Mouse (Mus musculus) kidney, embryonic 14.5 days (tissue): ENCODE data around the gene Sh3bgrl. TPM values are rescaled to one million over a fixed set of nuclear protein-coding genes. Genes with fewer than 3 reads are reported as not detected.

Experiments
- ATAC-seq: fragments of 200-750 bp; cut with Nextera tagmentation; 2 replicates; pipeline ENCODE4 v1.8.0; 2017; ENCODE audit warnings: moderate number of reproducible peaks, mild to moderate bottlenecking, moderate TSS enrichment, moderate library complexity; ENCODE audit not compliant: low FRiP score, low TSS enrichment
- H3K27ac ChIP-seq: fragments of 300-500 bp; sonication (generic); 2 replicates; pipeline ENCODE4 v1.5.1; 2014; ENCODE audit warnings: low read depth, mild to moderate bottlenecking, low read length, moderate library complexity, mixed read lengths
- H3K27me3 ChIP-seq: fragments of 300-500 bp; sonication (generic); 2 replicates; pipeline ENCODE4 v1.6.1; 2014; ENCODE audit warnings: mild to moderate bottlenecking, low read length; ENCODE audit not compliant: control insufficient read depth, insufficient read depth
- H3K36me3 ChIP-seq: fragments of 300-500 bp; sonication (generic); 2 replicates; pipeline ENCODE4 v1.6.1; 2014; ENCODE audit warnings: low read length, mixed read lengths; ENCODE audit not compliant: control insufficient read depth, insufficient read depth
- H3K4me1 ChIP-seq: fragments of 300-500 bp; sonication (generic); 2 replicates; pipeline ENCODE4 v1.6.1; 2014; ENCODE audit warnings: low read length, mixed read lengths; ENCODE audit not compliant: control insufficient read depth, insufficient read depth
- H3K4me2 ChIP-seq: fragments of 300-500 bp; sonication (generic); replicated peaks from 2 replicates; pipeline ENCODE4 v1.6.1; 2014; ENCODE audit warnings: low read depth, mild to moderate bottlenecking, low read length
- H3K4me3 ChIP-seq: fragments of 300-500 bp; sonication (generic); 2 replicates; pipeline ENCODE4 v1.5.1; 2014; ENCODE audit warnings: mild to moderate bottlenecking, low read length
- H3K9ac ChIP-seq: fragments of 300-500 bp; sonication (generic); 2 replicates; pipeline ENCODE4 v1.6.1; 2014; ENCODE audit warnings: low read depth, mild to moderate bottlenecking, low read length, moderate library complexity
- H3K9me3 ChIP-seq: fragments of 300-500 bp; sonication (generic); 2 replicates; pipeline ENCODE4 v1.6.1; 2016; ENCODE audit warnings: low read length; ENCODE audit not compliant: control insufficient read depth
- WGBS: fragments of 180-500 bp; shearing (Covaris S2); extraction: QIAGEN DNeasy Blood & Tissue Kit; methylation state at CpG from one replicate; pipeline ENCODE4 v1.1.7; 2014; 5-methylcytosine and 5-hydroxymethylcytosine counted together
- polyA plus RNA-seq: library from polyadenylated mRNA; unstranded; fragments of >200 nt; fragmentation: Nextera tagmentation; extraction: Ambion mirVana; gene quantifications from 2 replicates; pipeline ENCODE4 v1.2.1, GENCODE M21; 2014

Sh3bgrl gene
- polyA plus RNA-seq, 1 experiment from 2014 or later = 145 TPM

- H3K27ac ChIP-seq = no peak overlapping the region
- no peak overlapping the region for H3K4me3 ChIP-seq
- H3K4me1 ChIP-seq = no peaks in the 10 kb centered on the region
- no peaks in the 10 kb centered on the region for H3K9me3 ChIP-seq
- WGBS = 83% methylated on average over 1 of the region's 1 CpGs
- H3K27me3 ChIP-seq = no peaks in the 10 kb centered on the region
- H3K4me2 ChIP-seq = no peak overlapping the region
- no peak overlapping the region for H3K9ac ChIP-seq
- ATAC-seq = no peak
- H3K36me3 ChIP-seq = no peaks in the 10 kb centered on the region
Measured at GRCm38 (mm10) chrX:109141337-109141870, 46.2 kb downstream of the Sh3bgrl start.

DNA sequence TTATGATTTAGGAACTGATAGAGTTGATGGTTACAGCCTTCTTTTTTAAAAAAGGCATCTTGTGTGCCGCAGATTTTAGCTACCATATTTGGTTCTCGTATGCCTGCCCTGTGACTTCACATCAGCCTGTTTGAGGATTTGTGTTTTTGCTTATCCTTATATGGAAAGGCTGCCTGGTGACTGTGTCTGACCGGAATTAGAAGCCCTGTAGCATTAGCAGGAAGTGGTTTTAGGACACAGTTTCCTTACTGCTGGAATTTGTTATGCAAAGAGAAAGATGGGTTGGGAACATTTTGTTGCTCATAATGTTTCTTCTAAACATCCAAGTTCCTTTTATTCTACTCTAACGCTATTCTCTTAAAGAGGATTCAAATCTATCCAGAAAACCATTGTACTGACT is 47.1 kb downstream of the Sh3bgrl start:
- Histone ChIP-seq H3K27me3 (no peaks in the 10 kb centered on the region), H3K4me2 (no peak overlapping the region), H3K27ac (no peak overlapping the region), H3K4me1 (no peaks in the 10 kb centered on the region), H3K9me3 (no peaks in the 10 kb centered on the region), H3K9ac (no peak overlapping the region), H3K4me3 (no peak overlapping the region), H3K36me3 (no peaks in the 10 kb centered on the region)
- ATAC-seq = no peak
- WGBS = 68% methylated on average over 4 of the region's 4 CpGs

DNA sequence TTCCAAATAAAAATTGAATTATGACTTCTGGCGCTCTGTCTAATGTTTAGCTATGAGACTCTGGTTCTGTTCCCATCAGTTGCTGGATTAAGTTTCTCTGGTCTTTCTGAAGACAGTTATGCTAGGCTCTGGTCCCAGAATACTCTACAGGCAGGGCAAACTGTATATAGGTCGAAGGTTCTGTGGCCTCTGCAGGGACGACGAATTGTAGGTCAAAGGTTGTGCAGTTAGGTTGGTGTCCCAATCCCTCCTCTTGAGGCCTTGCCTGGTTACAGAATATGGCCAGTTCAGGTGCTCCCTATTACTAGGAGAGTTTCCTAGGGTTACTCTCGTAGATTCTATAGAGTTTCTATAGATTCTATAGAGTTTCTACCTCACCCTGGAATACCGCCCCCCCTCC is 50.6 kb downstream of the Sh3bgrl start:
- no peak for ATAC-seq
- 86% methylated on average over 6 of the region's 6 CpGs for WGBS
- Histone ChIP-seq H3K36me3 (no peaks in the 10 kb centered on the region), H3K9me3 (no peaks in the 10 kb centered on the region), H3K27ac (no peak overlapping the region), H3K27me3 (no peaks in the 10 kb centered on the region), H3K4me3 (no peak overlapping the region), H3K4me1 (no peaks in the 10 kb centered on the region), H3K9ac (no peak overlapping the region), H3K4me2 (no peak overlapping the region)

DNA sequence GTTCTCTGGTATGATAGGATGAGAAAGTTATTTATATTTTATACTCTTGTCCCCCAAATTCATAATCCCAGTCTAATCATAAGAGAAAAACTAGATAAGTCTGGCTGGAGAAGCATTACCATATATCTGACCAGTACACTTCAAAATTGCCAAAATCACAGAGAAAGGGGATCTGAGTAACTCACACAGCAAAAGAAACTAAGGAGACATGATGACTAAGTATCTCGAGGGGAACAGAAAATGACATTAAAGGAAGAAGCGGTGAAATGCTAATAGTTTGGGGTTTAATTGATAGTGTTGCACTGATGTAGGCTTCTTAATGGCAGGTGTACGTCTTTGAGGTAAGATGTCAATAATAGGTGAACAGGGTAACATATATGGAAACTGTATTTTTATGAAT is 51.9 kb downstream of the Sh3bgrl start:
- H3K4me2 ChIP-seq = no peak overlapping the region
- ATAC-seq = no peak
- no peak overlapping the region for H3K4me3 ChIP-seq
- no peaks in the 10 kb centered on the region for H3K9me3 ChIP-seq
- no peaks in the 10 kb centered on the region for H3K27me3 ChIP-seq
- no peaks in the 10 kb centered on the region for H3K36me3 ChIP-seq
- 91% methylated on average over 3 of the region's 3 CpGs for WGBS
- no peak overlapping the region for H3K9ac ChIP-seq
- no peak overlapping the region for H3K27ac ChIP-seq
- no peaks in the 10 kb centered on the region for H3K4me1 ChIP-seq

GRCm38 (mm10) chrX:109151228-109151627 is 56.1 kb downstream of the Sh3bgrl start:
- Histone ChIP-seq H3K4me2 (no peak overlapping the region), H3K9ac (no peak overlapping the region), H3K36me3 (no peaks in the 10 kb centered on the region), H3K27ac (no peak overlapping the region), H3K4me3 (no peak overlapping the region), H3K9me3 (no peaks in the 10 kb centered on the region), H3K4me1 (no peaks in the 10 kb centered on the region), H3K27me3 (no peaks in the 10 kb centered on the region)
- ATAC-seq = no peak
- whole genome bisulfite sequencing = 88% methylated on average over 2 of the region's 2 CpGs

GRCm38 (mm10) chrX:109160326-109160725 is 65.2 kb downstream of the Sh3bgrl start:
- no peak for ATAC-seq
- no peak overlapping the region for H3K4me3 ChIP-seq
- H3K4me1 ChIP-seq = no peaks in the 10 kb centered on the region
- no peak overlapping the region for H3K9ac ChIP-seq
- 83% methylated on average over 1 of the region's 1 CpGs for WGBS
- H3K36me3 ChIP-seq = no peaks in the 10 kb centered on the region
- H3K4me2 ChIP-seq = no peak overlapping the region
- no peaks in the 10 kb centered on the region for H3K9me3 ChIP-seq
- H3K27ac ChIP-seq = no peak overlapping the region
- H3K27me3 ChIP-seq = no peaks in the 10 kb centered on the region

DNA sequence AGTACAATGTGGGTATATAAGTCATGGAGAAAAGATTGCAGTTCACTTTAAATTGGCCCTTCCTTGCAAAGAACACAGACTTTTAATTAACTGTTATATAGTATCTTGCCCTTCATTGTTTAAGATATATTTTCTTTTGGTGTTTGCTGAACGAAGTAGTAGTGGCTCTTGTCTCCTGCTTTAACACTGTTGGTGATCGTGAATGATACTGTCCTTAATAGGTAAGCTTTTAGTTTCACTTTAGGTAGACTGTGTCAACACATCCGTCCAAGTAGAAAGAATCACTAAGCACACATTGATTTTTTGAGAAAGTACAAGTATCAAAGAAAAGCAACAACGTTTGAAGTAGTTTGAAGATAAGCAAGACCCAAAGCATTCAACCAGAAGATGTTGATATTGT is 65.7 kb downstream of the Sh3bgrl start:
- 78% methylated on average over 4 of the region's 4 CpGs for WGBS
- Histone ChIP-seq H3K27me3 (no peaks in the 10 kb centered on the region), H3K36me3 (no peaks in the 10 kb centered on the region), H3K4me2 (no peak overlapping the region), H3K4me3 (no peak overlapping the region), H3K4me1 (no peaks in the 10 kb centered on the region), H3K9me3 (no peaks in the 10 kb centered on the region), H3K9ac (no peak overlapping the region), H3K27ac (no peak overlapping the region)
- ATAC-seq = no peak

DNA sequence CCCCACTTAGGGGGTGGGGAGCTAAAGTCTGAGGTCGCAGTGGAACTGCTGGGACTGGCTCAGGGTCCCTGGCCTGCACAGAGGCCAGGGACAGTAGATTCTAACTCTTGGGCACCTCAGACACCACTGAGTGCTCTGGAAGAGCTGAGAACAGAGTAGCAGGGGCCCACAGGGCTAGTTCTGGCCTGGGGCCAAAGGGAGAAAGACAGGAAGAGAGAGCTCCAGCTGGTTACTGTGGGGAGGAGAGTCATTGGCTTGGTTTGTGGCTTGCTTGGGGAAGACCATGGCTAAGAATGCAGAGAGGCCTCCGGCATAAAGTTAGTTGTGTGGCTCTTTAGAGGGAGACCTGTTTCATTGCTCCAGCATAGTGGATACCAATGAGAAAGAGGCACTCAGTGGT is 79.9 kb downstream of the Sh3bgrl start:
- H3K36me3 ChIP-seq = no peaks in the 10 kb centered on the region
- H3K4me3 ChIP-seq = no peak overlapping the region
- H3K9ac ChIP-seq = no peak overlapping the region
- no peaks in the 10 kb centered on the region for H3K4me1 ChIP-seq
- H3K27me3 ChIP-seq = no peaks in the 10 kb centered on the region
- no peak overlapping the region for H3K4me2 ChIP-seq
- no peaks in the 10 kb centered on the region for H3K9me3 ChIP-seq
- no peak overlapping the region for H3K27ac ChIP-seq
- no peak for ATAC-seq
- 54% methylated on average over 2 of the region's 2 CpGs for WGBS

GRCm38 (mm10) chrX:109175470-109175869 is 80.3 kb downstream of the Sh3bgrl start:
- ATAC-seq = peak; percentile 49; the same call in 1 of the 2 replicates
- 43% methylated on average over 3 of the region's 3 CpGs for WGBS
- H3K4me2 ChIP-seq = no peak overlapping the region
- H3K36me3 ChIP-seq = no peaks in the 10 kb centered on the region
- no peak overlapping the region for H3K9ac ChIP-seq
- no peaks in the 10 kb centered on the region for H3K9me3 ChIP-seq
- no peaks in the 10 kb centered on the region for H3K27me3 ChIP-seq
- no peak overlapping the region for H3K4me3 ChIP-seq
- H3K4me1 ChIP-seq = no peaks in the 10 kb centered on the region
- H3K27ac ChIP-seq = no peak overlapping the region
